Mouse (Mus musculus): ENCODE data around the gene Trdmt1. TPM values are rescaled to one million over a fixed set of nuclear protein-coding genes. Genes with fewer than 3 reads are reported as not detected.
"Not testable (repeated sequence)": the region's sequence is repeated elsewhere in the genome, so short reads cannot be mapped to it uniquely, and the experiment has no call there.

Trdmt1 gene
- polyA plus RNA-seq (2014; fragmentation: Nextera tagmentation; extraction: Ambion mirVana): 10.0 and 11.8 TPM in 2 replicates

DNA sequence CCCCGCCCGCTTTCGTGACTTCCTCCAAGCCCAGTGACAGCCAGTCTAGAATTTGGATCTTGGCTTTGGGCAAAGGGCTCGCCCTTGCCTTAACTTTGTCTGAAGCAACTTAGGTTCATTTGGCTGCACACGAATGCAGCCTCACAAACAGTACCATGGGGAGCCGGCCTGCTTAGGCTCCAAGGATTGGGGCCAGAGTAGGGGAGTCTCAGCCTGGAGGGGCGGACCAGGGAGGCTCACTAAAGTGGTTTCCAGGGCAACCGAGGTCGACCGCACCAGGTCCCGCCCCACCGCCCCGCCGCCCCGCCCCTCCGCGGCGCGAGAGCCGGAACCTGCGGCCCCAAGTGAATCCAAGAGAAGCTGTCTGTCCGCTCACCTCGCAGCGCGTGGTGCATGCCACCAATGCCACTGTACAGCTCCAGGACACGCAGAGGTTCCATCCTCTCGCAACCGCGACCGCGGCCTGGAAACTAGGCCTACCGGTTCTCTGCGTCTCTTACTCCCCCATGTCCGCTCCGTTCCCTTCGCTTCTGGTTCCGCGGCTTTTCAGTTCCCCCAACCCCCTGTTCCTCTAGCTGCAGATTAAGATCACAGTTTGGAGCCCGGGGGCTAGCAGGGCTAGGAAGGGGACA lies at the start of gene Trdmt1:
TSS of gene Trdmt1 (minus strand) at position 476 of the 632 bp plus-strand sequence.
- peak within 1 kb of the TSS; percentile 95 to 97 for H3K27ac ChIP-seq (replicated peaks in 1 of 2; ENCODE audit: control insufficient read depth in 1 of 2, insufficient read depth in 1 of 2, low read depth in 2 of 2, low read length in 2 of 2)
- H3K27me3 ChIP-seq (ENCODE audit: control insufficient read depth, insufficient read depth, low read length): no peaks in the 10 kb centered on the region
- no peaks in the 10 kb centered on the region for H3K9me3 ChIP-seq (ENCODE audit: control insufficient read depth, low read length)
- WGBS: 1% methylated on average over 39 of the region's 39 CpGs
- peak; percentile 98 for ATAC-seq (ENCODE audit: insufficient number of reproducible peaks, insufficient read depth, low FRiP score, low read depth)
- peak within 1 kb of the TSS; percentile 70 to 84 for H3K4me3 ChIP-seq (ENCODE audit: control insufficient read depth in 1 of 2, insufficient read depth in 1 of 2, low read depth in 1 of 2, low read length in 2 of 2)
- H3K4me2 ChIP-seq (ENCODE audit: low read length): peak within 1 kb of the TSS; percentile 75
- peak within 1 kb of the TSS; percentile 87 for H3K9ac ChIP-seq (ENCODE audit: low read length)
- no peaks in the 10 kb centered on the region for H3K36me3 ChIP-seq (ENCODE audit: control insufficient read depth, insufficient read depth, low read length)
- H3K4me1 ChIP-seq (ENCODE audit: control insufficient read depth in 2 of 2, insufficient read depth in 2 of 2, low read length in 2 of 2): peaks cover 0 to 5% of the 10 kb centered on the region in 2 experiments; a peak in 2 of 4 replicates

DNA sequence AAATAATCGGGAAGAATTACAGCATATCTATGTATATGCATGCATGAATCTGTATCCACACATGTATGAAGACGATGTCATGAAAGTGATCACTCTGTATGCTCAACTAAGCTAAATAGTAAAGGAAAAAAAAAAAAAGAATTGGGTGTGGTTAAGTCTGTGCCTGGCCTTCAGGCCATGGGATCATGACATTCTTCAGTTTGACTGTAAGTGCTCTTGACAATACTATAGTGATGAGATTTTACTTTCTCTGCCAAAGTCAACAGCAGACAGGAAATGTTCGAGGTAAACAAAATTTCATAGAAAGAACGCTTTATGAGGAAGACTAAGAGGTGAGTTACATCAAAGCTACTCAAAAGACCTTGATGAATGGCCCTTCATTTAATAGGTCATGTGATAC lies 48.9 kb upstream of the Trdmt1 start:
- no peak overlapping the region for H3K4me2 ChIP-seq (ENCODE audit: low read length)
- H3K36me3 ChIP-seq (ENCODE audit: control insufficient read depth, insufficient read depth, low read length): no peaks in the 10 kb centered on the region
- no peak overlapping the region for H3K9ac ChIP-seq (ENCODE audit: low read length)
- no peak overlapping the region for H3K27ac ChIP-seq (replicated peaks in 1 of 2; ENCODE audit: control insufficient read depth in 1 of 2, insufficient read depth in 1 of 2, low read depth in 2 of 2, low read length in 2 of 2)
- ATAC-seq (ENCODE audit: insufficient number of reproducible peaks, insufficient read depth, low FRiP score, low read depth): no peak
- WGBS: 62% methylated on average over 4 of the region's 4 CpGs
- H3K9me3 ChIP-seq (ENCODE audit: control insufficient read depth, low read length): no peaks in the 10 kb centered on the region
- H3K27me3 ChIP-seq (ENCODE audit: control insufficient read depth, insufficient read depth, low read length): no peaks in the 10 kb centered on the region
- no peaks in the 10 kb centered on the region for H3K4me1 ChIP-seq (ENCODE audit: control insufficient read depth in 2 of 2, insufficient read depth in 2 of 2, low read length in 2 of 2)
- no peak overlapping the region for H3K4me3 ChIP-seq (ENCODE audit: control insufficient read depth in 1 of 2, insufficient read depth in 1 of 2, low read depth in 1 of 2, low read length in 2 of 2)

DNA sequence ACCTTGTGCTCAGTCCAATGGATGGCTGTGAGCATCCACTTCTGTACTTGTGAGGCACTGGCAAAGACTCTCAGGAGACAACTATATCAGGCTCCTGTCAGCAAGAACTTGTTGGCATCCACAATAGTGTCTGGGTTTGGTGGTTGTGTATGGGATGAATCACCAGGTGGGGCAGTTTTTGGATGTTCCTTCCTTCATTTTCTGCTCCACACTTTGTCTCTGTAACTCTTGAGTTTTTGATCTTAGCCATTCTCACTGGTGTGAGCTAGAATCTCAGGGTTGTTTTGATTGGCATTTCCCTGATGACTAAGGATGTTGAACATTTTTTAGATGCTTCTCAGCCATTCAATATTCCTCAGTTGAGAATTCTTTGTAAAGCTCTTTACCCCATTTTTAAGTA lies 39.3 kb upstream of the Trdmt1 start:
- not testable (repeated sequence) for H3K4me1 ChIP-seq (ENCODE audit: control insufficient read depth in 2 of 2, insufficient read depth in 2 of 2, low read length in 2 of 2); ATAC-seq (ENCODE audit: insufficient number of reproducible peaks, insufficient read depth, low FRiP score, low read depth); H3K4me3 ChIP-seq (ENCODE audit: control insufficient read depth in 1 of 2, insufficient read depth in 1 of 2, low read depth in 1 of 2, low read length in 2 of 2); H3K4me2 ChIP-seq (ENCODE audit: low read length); H3K9me3 ChIP-seq (ENCODE audit: control insufficient read depth, low read length); H3K9ac ChIP-seq (ENCODE audit: low read length); H3K27ac ChIP-seq (replicated peaks in 1 of 2; ENCODE audit: control insufficient read depth in 1 of 2, insufficient read depth in 1 of 2, low read depth in 2 of 2, low read length in 2 of 2); H3K27me3 ChIP-seq (ENCODE audit: control insufficient read depth, insufficient read depth, low read length)
- H3K36me3 ChIP-seq (ENCODE audit: control insufficient read depth, insufficient read depth, low read length): peaks cover 45% of the 10 kb centered on the region

DNA sequence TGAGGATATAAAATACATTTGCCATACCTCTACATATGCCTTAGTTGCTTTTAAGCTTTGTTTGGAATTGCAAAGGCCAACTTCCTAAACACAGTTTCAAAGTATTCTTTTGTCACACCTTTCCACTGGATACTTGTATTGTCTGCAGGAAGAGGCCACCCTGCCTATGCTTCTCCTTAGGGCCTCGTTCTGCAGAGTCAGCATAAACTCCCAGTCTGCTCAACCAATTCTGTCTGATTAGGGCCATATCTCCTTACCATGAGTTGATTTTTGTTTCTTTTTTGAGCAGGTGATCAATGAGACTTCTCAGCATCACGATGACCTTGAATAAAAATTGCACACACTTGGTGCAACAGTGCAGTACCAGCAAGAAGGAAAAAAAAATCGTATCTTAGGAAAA lies 37.7 kb upstream of the Trdmt1 start:
- WGBS: 77% methylated on average over 3 of the region's 3 CpGs
- peaks cover 58% of the 10 kb centered on the region for H3K36me3 ChIP-seq (ENCODE audit: control insufficient read depth, insufficient read depth, low read length)
- H3K4me3 ChIP-seq (ENCODE audit: control insufficient read depth in 1 of 2, insufficient read depth in 1 of 2, low read depth in 1 of 2, low read length in 2 of 2): no peak overlapping the region
- no peaks in the 10 kb centered on the region for H3K27me3 ChIP-seq (ENCODE audit: control insufficient read depth, insufficient read depth, low read length)
- no peak overlapping the region for H3K9ac ChIP-seq (ENCODE audit: low read length)
- H3K4me1 ChIP-seq (ENCODE audit: control insufficient read depth in 2 of 2, insufficient read depth in 2 of 2, low read length in 2 of 2): peaks cover 4 to 6% of the 10 kb centered on the region in 2 experiments; a peak in 2 of 4 replicates
- H3K9me3 ChIP-seq (ENCODE audit: control insufficient read depth, low read length): no peaks in the 10 kb centered on the region
- ATAC-seq (ENCODE audit: insufficient number of reproducible peaks, insufficient read depth, low FRiP score, low read depth): no peak
- H3K27ac ChIP-seq (replicated peaks in 1 of 2; ENCODE audit: control insufficient read depth in 1 of 2, insufficient read depth in 1 of 2, low read depth in 2 of 2, low read length in 2 of 2): no peak overlapping the region
- H3K4me2 ChIP-seq (ENCODE audit: low read length): no peak overlapping the region

DNA sequence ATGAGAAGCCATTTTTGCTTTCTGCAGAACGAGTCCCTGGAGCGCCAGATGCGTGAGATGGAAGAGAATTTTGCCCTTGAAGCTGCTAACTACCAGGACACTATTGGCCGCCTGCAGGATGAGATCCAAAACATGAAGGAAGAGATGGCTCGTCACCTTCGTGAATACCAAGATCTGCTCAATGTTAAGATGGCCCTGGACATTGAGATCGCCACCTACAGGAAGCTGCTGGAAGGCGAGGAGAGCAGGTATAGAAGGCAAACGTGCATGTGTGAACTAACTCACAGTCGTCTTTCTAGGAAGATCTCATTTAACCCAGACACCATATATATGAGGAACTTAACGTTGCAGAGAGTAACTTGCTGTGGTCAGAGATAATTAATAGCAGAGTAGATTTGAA lies 35.5 kb upstream of the Trdmt1 start:
- no peak for ATAC-seq (ENCODE audit: insufficient number of reproducible peaks, insufficient read depth, low FRiP score, low read depth)
- H3K36me3 ChIP-seq (ENCODE audit: control insufficient read depth, insufficient read depth, low read length): peaks cover 76% of the 10 kb centered on the region
- H3K4me3 ChIP-seq (ENCODE audit: control insufficient read depth in 1 of 2, insufficient read depth in 1 of 2, low read depth in 1 of 2, low read length in 2 of 2): no peak overlapping the region
- H3K4me1 ChIP-seq (ENCODE audit: control insufficient read depth in 2 of 2, insufficient read depth in 2 of 2, low read length in 2 of 2): peaks cover 4 to 10% of the 10 kb centered on the region in 2 experiments; a peak in 2 of 4 replicates
- H3K27me3 ChIP-seq (ENCODE audit: control insufficient read depth, insufficient read depth, low read length): no peaks in the 10 kb centered on the region
- H3K9ac ChIP-seq (ENCODE audit: low read length): no peak overlapping the region
- whole genome bisulfite sequencing: 54% methylated on average over 11 of the region's 11 CpGs
- H3K4me2 ChIP-seq (ENCODE audit: low read length): peak overlapping the region; percentile 32
- no peaks in the 10 kb centered on the region for H3K9me3 ChIP-seq (ENCODE audit: control insufficient read depth, low read length)
- H3K27ac ChIP-seq (replicated peaks in 1 of 2; ENCODE audit: control insufficient read depth in 1 of 2, insufficient read depth in 1 of 2, low read depth in 2 of 2, low read length in 2 of 2): no peak overlapping the region

DNA sequence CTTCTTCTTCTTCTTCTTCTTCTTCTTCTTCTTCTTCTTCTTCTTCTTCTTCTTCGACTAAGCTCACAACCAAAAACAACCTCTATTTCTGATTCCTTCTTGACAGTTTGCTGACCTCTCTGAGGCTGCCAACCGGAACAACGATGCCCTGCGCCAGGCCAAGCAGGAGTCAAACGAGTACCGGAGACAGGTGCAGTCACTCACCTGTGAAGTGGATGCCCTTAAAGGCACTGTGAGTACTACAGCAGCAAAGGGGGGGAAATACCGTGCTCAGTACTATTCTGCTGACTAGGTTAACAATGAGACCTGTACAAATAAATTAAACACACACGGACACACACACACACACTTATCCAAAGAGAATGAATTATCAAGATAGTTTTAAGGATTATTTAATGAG lies 34.8 kb upstream of the Trdmt1 start:
- H3K27ac ChIP-seq (replicated peaks in 1 of 2; ENCODE audit: control insufficient read depth in 1 of 2, insufficient read depth in 1 of 2, low read depth in 2 of 2, low read length in 2 of 2): no peak overlapping the region
- no peaks in the 10 kb centered on the region for H3K9me3 ChIP-seq (ENCODE audit: control insufficient read depth, low read length)
- no peak overlapping the region for H3K4me3 ChIP-seq (ENCODE audit: control insufficient read depth in 1 of 2, insufficient read depth in 1 of 2, low read depth in 1 of 2, low read length in 2 of 2)
- no peak overlapping the region for H3K9ac ChIP-seq (ENCODE audit: low read length)
- ATAC-seq (ENCODE audit: insufficient number of reproducible peaks, insufficient read depth, low FRiP score, low read depth): no peak
- no peaks in the 10 kb centered on the region for H3K27me3 ChIP-seq (ENCODE audit: control insufficient read depth, insufficient read depth, low read length)
- H3K4me1 ChIP-seq (ENCODE audit: control insufficient read depth in 2 of 2, insufficient read depth in 2 of 2, low read length in 2 of 2): peaks cover 4 to 10% of the 10 kb centered on the region in 2 experiments; a peak in 2 of 4 replicates
- peak overlapping the region; percentile 32 for H3K4me2 ChIP-seq (ENCODE audit: low read length)
- WGBS: 90% methylated on average over 8 of the region's 8 CpGs
- peaks cover 76% of the 10 kb centered on the region for H3K36me3 ChIP-seq (ENCODE audit: control insufficient read depth, insufficient read depth, low read length)

DNA sequence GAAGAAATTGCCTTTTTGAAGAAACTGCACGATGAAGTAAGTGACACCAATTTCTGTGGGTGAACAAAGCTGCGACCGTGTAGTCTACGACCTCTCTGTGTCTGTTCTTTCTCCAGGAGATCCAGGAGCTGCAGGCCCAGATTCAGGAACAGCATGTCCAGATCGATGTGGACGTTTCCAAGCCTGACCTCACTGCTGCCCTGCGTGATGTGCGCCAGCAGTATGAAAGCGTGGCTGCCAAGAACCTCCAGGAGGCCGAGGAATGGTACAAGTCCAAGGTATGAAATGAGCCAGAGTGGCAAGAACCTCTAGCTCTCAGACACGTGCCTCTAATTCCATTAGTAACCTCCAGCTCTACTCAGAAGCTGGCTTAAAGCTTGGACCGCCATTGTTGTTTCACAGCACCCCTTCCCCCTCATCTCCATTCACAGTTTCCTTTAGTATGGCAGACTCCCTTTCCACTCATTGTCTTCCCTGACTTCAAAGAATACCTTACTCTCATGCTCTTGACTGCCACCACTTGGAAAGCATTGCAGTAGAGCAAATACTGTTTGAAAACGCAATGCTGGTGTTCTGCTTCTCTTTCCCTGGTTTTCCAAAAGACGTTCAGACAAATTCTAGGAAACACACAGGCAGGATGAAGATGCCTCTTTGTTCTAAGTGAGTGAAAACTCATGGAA lies 34.1 kb upstream of the Trdmt1 start:
- WGBS: 71% methylated on average over 14 of the region's 14 CpGs
- Histone ChIP-seq H3K36me3 (ENCODE audit: control insufficient read depth, insufficient read depth, low read length) (peaks cover 76% of the 10 kb centered on the region), H3K4me3 (ENCODE audit: control insufficient read depth in 1 of 2, insufficient read depth in 1 of 2, low read depth in 1 of 2, low read length in 2 of 2) (peak overlapping the region in 1 of 2 experiments; percentile 4; a peak in 2 of 4 replicates), H3K9me3 (ENCODE audit: control insufficient read depth, low read length) (no peaks in the 10 kb centered on the region), H3K27me3 (ENCODE audit: control insufficient read depth, insufficient read depth, low read length) (no peaks in the 10 kb centered on the region), H3K27ac (replicated peaks in 1 of 2; ENCODE audit: control insufficient read depth in 1 of 2, insufficient read depth in 1 of 2, low read depth in 2 of 2, low read length in 2 of 2) (peak overlapping the region; percentile 25 to 35; a peak in 1 of 4 replicates), H3K9ac (ENCODE audit: low read length) (peak overlapping the region; percentile 39; the same call in 1 of the 2 replicates), H3K4me1 (ENCODE audit: control insufficient read depth in 2 of 2, insufficient read depth in 2 of 2, low read length in 2 of 2) (peaks cover 4 to 10% of the 10 kb centered on the region in 2 experiments; a peak in 2 of 4 replicates), H3K4me2 (ENCODE audit: low read length) (peak overlapping the region; percentile 31)
- ATAC-seq (ENCODE audit: insufficient number of reproducible peaks, insufficient read depth, low FRiP score, low read depth): no peak

Data from heart, embryonic 14.5 days (tissue).